Mouse (Mus musculus) lung, postnatal 36 days (tissue): ENCODE data around the gene Atn1.

Experiments used
- DNase-seq: peaks from one replicate; pipeline ENCODE4 v3.0.0; 2022; ENCODE audit warnings: mixed read lengths

The Atn1 gene

DNA sequence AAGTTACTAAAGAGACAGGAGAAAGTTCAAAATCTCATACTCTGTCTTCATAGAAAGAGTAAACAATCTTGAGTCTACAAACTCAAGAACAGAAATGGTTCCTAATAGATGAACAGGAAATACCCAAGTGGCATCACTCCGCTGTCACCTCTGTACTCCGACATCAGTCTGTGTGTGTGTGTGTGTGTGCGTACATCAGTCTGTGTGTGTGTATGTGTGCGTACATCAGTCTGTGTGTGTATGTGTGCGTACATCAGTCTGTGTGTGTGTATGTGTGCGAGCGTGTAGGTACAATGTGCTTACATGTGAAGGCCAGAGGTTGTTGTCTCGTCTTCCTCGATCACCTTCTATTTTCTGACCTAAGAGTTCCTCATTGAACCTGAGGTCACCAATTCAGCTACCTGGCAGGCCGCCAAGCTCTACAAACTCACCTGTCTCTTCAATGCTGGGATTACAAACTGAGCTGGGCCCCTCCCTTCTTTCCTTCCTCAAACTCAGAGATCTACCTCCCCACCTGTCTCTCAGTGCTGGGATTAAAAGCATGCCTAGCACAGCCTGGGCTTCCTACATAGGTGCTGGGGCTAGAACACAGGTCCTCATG lies 47.9 kb downstream of the Atn1 start:
- DNase-seq: no peak

GRCm38 (mm10) chr6:124706061-124706627 lies 50.2 kb downstream of the Atn1 start:
- no peak for DNase-seq

- DNase-seq: no peak
Observed at GRCm38 (mm10) chr6:124704417-124704816, 51.9 kb downstream of the Atn1 start.

GRCm38 (mm10) chr6:124703789-124704188 lies 52.5 kb downstream of the Atn1 start:
- DNase-seq: no peak

GRCm38 (mm10) chr6:124702784-124703103 lies 53.6 kb downstream of the Atn1 start:
- DNase-seq: peak; percentile 86

GRCm38 (mm10) chr6:124702102-124702783 lies 54.1 kb downstream of the Atn1 start:
- DNase-seq: no peak

- no peak for DNase-seq
Observed at GRCm38 (mm10) chr6:124701338-124701737, 55.0 kb downstream of the Atn1 start.

- peak; percentile 78 for DNase-seq
Observed at GRCm38 (mm10) chr6:124699962-124700610, 56.2 kb downstream of the Atn1 start.

GRCm38 (mm10) chr6:124699366-124699765 lies 57.0 kb downstream of the Atn1 start:
- DNase-seq: no peak

- no peak for DNase-seq
Observed at GRCm38 (mm10) chr6:124698751-124699150, 57.6 kb downstream of the Atn1 start.

- no peak for DNase-seq
Observed at GRCm38 (mm10) chr6:124696441-124697150, 59.7 kb downstream of the Atn1 start.

DNA sequence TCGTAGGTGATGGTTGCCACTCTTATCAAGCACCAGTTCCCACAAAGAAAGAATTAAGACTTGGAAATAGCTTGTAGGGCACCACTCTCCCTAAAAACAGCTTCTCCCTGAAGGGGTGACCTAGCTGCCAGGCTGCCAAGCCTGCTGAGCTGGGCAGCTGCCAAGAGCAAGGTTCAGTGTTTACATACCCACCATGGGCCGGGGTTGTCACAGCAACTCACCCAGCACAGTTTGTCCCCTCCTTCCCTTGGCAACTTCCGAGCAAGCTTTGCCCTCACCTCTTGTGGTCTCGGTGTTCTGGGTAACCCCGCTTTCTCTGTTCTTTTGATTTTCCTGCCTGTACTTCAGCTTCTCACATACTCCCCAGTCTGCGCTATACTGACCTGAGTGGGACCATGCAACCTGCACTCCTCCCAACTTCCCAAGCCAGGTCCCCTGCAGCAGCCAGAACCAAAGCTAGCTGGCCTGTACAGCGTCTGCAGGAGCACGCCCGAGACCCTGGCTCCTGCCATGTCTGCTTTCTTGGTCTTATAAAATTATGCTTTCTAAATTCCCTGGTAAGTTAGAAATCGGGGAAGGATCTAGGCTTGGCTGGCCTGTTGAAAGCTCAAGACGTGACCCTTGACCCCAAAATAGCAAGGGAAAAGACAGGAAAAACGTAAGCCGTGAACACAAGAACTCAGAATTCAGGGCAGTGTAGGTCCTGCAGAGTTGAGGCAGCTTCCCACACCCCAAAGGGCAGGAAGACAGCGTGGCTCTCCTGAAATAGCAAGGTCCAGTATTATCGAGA lies 62.0 kb downstream of the Atn1 start:
- peak; percentile 92 for DNase-seq

- no peak for DNase-seq
Observed at GRCm38 (mm10) chr6:124693243-124693981, 62.9 kb downstream of the Atn1 start.
